Mouse (Mus musculus) c-Kit-positive CD71-positive TER-119-positive erythroid progenitor cells, embryonic 14.5 days (primary cell): ENCODE data around the gene Ppp1r12c.

ENCODE experiments used
- DNase-seq: peaks from one replicate; pipeline ENCODE4 v3.0.0-alpha.2; 2013; ENCODE audit warnings: low spot score

Gene Ppp1r12c

GRCm38 (mm10) chr7:4431548-4431947 lies 69.9 kb downstream of the Ppp1r12c start:
- DNase-seq: peak; percentile 66
